Mouse (Mus musculus) thymus, adult 2 months (tissue): Measurements from ENCODE around the gene Crb3.

ENCODE experiments used
- CTCF ChIP-seq: fragments of 200-500 bp; IDR thresholded peaks from 2 replicates; pipeline ENCODE4 v1.5.1; 2012; ENCODE audit warnings: mild to moderate bottlenecking, control low read depth, low read length, moderate library complexity, borderline replicate concordance; ENCODE audit not compliant: control insufficient read depth, poor library complexity, insufficient read depth; ENCODE audit errors: extremely low read depth
- POLR2A ChIP-seq: fragments of 200-500 bp; IDR thresholded peaks from 2 replicates; pipeline ENCODE4 v1.6.1; 2012; ENCODE audit warnings: mild to moderate bottlenecking, low read length, control low read depth, moderate library complexity; ENCODE audit not compliant: control insufficient read depth, poor library complexity, insufficient read depth; ENCODE audit errors: extremely low read depth

- TF ChIP-seq CTCF (no peak), POLR2A (no peak)
These were observed 37.9 kb upstream of the Crb3 start for GRCm38 (mm10) chr17:57020960-57021359.
